9 mouse cellular contexts compared by ENCODE assay signal in the genomic region with DNA sequence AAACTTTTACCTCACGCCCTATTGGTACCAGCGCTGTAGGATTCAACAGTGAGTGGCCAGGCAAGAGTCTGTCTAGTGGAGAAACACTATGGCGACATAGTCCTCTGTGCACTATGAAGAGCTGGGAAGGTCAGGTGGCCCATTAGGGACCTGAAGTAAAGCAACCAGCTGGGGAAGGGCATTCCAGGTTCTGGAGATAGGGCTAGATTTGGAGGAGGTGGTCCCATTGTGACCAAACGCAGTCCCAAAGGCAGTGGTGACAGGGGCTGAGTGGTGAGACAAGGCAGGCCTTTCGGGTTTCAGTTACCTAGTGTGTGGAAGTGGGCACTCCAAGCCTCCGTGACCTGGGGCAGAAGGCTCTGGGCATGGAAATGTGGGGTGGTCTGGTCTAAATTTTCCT. TPM values are rescaled to one million over a fixed set of nuclear protein-coding genes. Genes with fewer than 3 reads are reported as not detected.
DNase-seq lines count a peak whose midpoint lies in the region; ATAC-seq and TF ChIP-seq lines count a peak whose summit lies in the region.
"Had no signal": no experiment of that assay in that cellular context is flagged by ENCODE, and none has a peak within 500 bp of the region (broad histone marks: within the 10 kb centered on the region; RNA-seq: fewer than 3 reads in every experiment).

No protein-coding gene starts in this region.

- H3ac ChIP-seq in myocyte (ENCODE audit: control insufficient read depth, insufficient read length): no peak overlapping the region

- ATAC-seq in forebrain, embryonic 13.5 days: no peak
- ATAC-seq in forebrain, embryonic 14.5 days: no peak
- ATAC-seq in intestine, postnatal 0 days: no peak
- no peak for ATAC-seq in erythroblast, adult 5-6 weeks (replicated peaks; ENCODE audit: low FRiP score, poor library complexity, severe bottlenecking)

- peaks cover 25% of the 10 kb centered on the region for H3K27me3 ChIP-seq in forebrain, embryonic 13.5 days
- no peaks in the 10 kb centered on the region for H3K27me3 ChIP-seq in forebrain, embryonic 14.5 days (replicated peaks; ENCODE audit: control insufficient read depth, insufficient read depth, low read length)
- no peaks in the 10 kb centered on the region for H3K27me3 ChIP-seq in liver, adult 2 months (ENCODE audit: control insufficient read depth, insufficient read depth, low read length)
- no peaks in the 10 kb centered on the region for H3K27me3 ChIP-seq in intestine, postnatal 0 days (replicated peaks; ENCODE audit: control insufficient read depth, insufficient read depth, low read length)
- H3K27me3 ChIP-seq in myocyte (ENCODE audit: control insufficient read depth, insufficient read depth, insufficient read length): no peaks in the 10 kb centered on the region

- TF ChIP-seq CTCF in liver, adult 2 months (IDR thresholded peaks at IDR 0.05; ENCODE audit: low read depth, low read length): no peak
- TF ChIP-seq CTCF in intestine, postnatal 0 days (IDR thresholded peaks at IDR 0.05; ENCODE audit: low read depth): no peak

- DNase-seq in forebrain, embryonic 14.5 days (ENCODE audit: low spot score): no peak
- peak; percentile 72 for DNase-seq in liver, adult 2 months (ENCODE audit: extremely low read depth, low read depth, low spot score)
- DNase-seq in liver: no peak
- no peak for DNase-seq in ovary, adult 18-20 months (ENCODE audit: low spot score)
- DNase-seq: lung, postnatal 36 days had no signal

- no peak overlapping the region for H3K27ac ChIP-seq in forebrain, embryonic 13.5 days
- H3K27ac ChIP-seq in forebrain, embryonic 14.5 days (ENCODE audit: low read depth, low read length): no peak overlapping the region
- peak overlapping the region; percentile 72; the same call in 1 of the 2 replicates for H3K27ac ChIP-seq in liver, adult 2 months (replicated peaks; ENCODE audit: insufficient read depth, low read depth, low read length)
- no peak overlapping the region for H3K27ac ChIP-seq in intestine, postnatal 0 days (ENCODE audit: low read depth, low read length)

- H3K36me3 ChIP-seq in forebrain, embryonic 13.5 days (ENCODE audit: poor library complexity, severe bottlenecking): no peaks in the 10 kb centered on the region
- H3K36me3 ChIP-seq in forebrain, embryonic 14.5 days (ENCODE audit: control insufficient read depth, insufficient read depth, low read length): no peaks in the 10 kb centered on the region
- no peaks in the 10 kb centered on the region for H3K36me3 ChIP-seq in liver, adult 2 months (ENCODE audit: control insufficient read depth, insufficient read depth, low read length)
- H3K36me3 ChIP-seq in intestine, postnatal 0 days (ENCODE audit: control insufficient read depth, insufficient read depth): no peaks in the 10 kb centered on the region
- H3K36me3 ChIP-seq in myocyte (ENCODE audit: control insufficient read depth, insufficient read depth): no peaks in the 10 kb centered on the region

- peaks cover 20% of the 10 kb centered on the region for H3K4me1 ChIP-seq in forebrain, embryonic 13.5 days
- peaks cover 9% of the 10 kb centered on the region; the same call in 1 of the 2 replicates for H3K4me1 ChIP-seq in forebrain, embryonic 14.5 days (ENCODE audit: control insufficient read depth, insufficient read depth, low read length)
- H3K4me1 ChIP-seq in liver, adult 2 months (ENCODE audit: control insufficient read depth, insufficient read depth, low read length): peaks cover 14% of the 10 kb centered on the region
- peaks cover 7% of the 10 kb centered on the region; the same call in 1 of the 2 replicates for H3K4me1 ChIP-seq in intestine, postnatal 0 days (replicated peaks; ENCODE audit: control insufficient read depth, insufficient read depth, low read length)

- no peak overlapping the region for H3K4me3 ChIP-seq in forebrain, embryonic 13.5 days
- H3K4me3 ChIP-seq in forebrain, embryonic 14.5 days (ENCODE audit: low read depth, low read length): no peak overlapping the region
- no peak overlapping the region for H3K4me3 ChIP-seq in liver, adult 2 months (ENCODE audit: insufficient read depth, low read depth, low read length)
- no peak overlapping the region for H3K4me3 ChIP-seq in intestine, postnatal 0 days (ENCODE audit: low read depth, low read length)
- H3K4me3 ChIP-seq in myocyte: peak overlapping the region; percentile 49

- TF ChIP-seq POLR2A in liver, adult 2 months (IDR thresholded peaks at IDR 0.05; ENCODE audit: extremely low read depth, insufficient read depth, low read length): no peak
- no peak for TF ChIP-seq POLR2A in myocyte (IDR thresholded peaks at IDR 0.05; ENCODE audit: insufficient read length, low read depth)

- H3K9ac ChIP-seq in forebrain, embryonic 13.5 days: 0 out of 2 replicates have a peak overlapping the region, but pooled peaks have one; percentile 66
- H3K9ac ChIP-seq in forebrain, embryonic 14.5 days (ENCODE audit: low read length): no peak overlapping the region
- H3K9ac ChIP-seq in liver, adult 2 months (ENCODE audit: low read depth, low read length): no peak overlapping the region
- no peak overlapping the region for H3K9ac ChIP-seq in intestine, postnatal 0 days (ENCODE audit: low read depth, low read length)

- 52% methylated on average over 6 of the region's 6 CpGs for WGBS in forebrain, embryonic 13.5 days
- 54% methylated on average over 6 of the region's 6 CpGs for WGBS in forebrain, embryonic 14.5 days
- WGBS in liver, adult 2 months: 67% methylated on average over 6 of the region's 6 CpGs
- WGBS in intestine, postnatal 0 days: 71% methylated on average over 6 of the region's 6 CpGs

- H3K4me2 ChIP-seq in forebrain, embryonic 13.5 days: peak overlapping the region; percentile 100; the same call in 1 of the 2 replicates
- H3K4me2 ChIP-seq in forebrain, embryonic 14.5 days (ENCODE audit: low read length): no peak overlapping the region; the same call in 1 of the 2 replicates
- peak overlapping the region; percentile 98 for H3K4me2 ChIP-seq in intestine, postnatal 0 days (replicated peaks; ENCODE audit: low read depth)
- peak overlapping the region; percentile 91 for H3K4me2 ChIP-seq in myocyte (ENCODE audit: low read depth)

- no peaks in the 10 kb centered on the region; the same call in 1 of the 2 replicates for H3K79me2 ChIP-seq in liver, adult 2 months (ENCODE audit: control insufficient read depth, insufficient read depth, low read length)
- no peaks in the 10 kb centered on the region for H3K79me2 ChIP-seq in myocyte (ENCODE audit: control insufficient read depth, insufficient read depth)

- no peaks in the 10 kb centered on the region for H3K9me3 ChIP-seq in forebrain, embryonic 13.5 days (replicated peaks)
- no peaks in the 10 kb centered on the region for H3K9me3 ChIP-seq in forebrain, embryonic 14.5 days (replicated peaks; ENCODE audit: control insufficient read depth, low read length)
- no peaks in the 10 kb centered on the region for H3K9me3 ChIP-seq in intestine, postnatal 0 days (ENCODE audit: control insufficient read depth)

TF ChIP-seq in myocyte, 11 proteins besides CTCF, POLR2A, EP300 and RAD21 (continues in another document):
- no peak for TF ChIP-seq CEBPB (IDR thresholded peaks at IDR 0.05; ENCODE audit: insufficient read depth, poor library complexity, severe bottlenecking)
- TF ChIP-seq SRF (IDR thresholded peaks at IDR 0.05; ENCODE audit: control insufficient read depth, insufficient read length, low read depth): no peak
- no peak for TF ChIP-seq MYOG (IDR thresholded peaks at IDR 0.05; ENCODE audit: control insufficient read depth in 1 of 3, insufficient read depth in 1 of 3, insufficient read length in 2 of 3, low read depth in 2 of 3)

RNA-seq across cellular contexts. Expression of a gene that starts 1.9 kb away (rescaled TPM):
- polyA plus RNA-seq in forebrain, embryonic 13.5 days (2015; fragmentation: Nextera tagmentation; extraction: Ambion mirVana): 3.3 and 4.4 TPM in 2 replicates
- 4.0 and 4.8 TPM in 2 replicates for polyA plus RNA-seq in forebrain, embryonic 14.5 days (2014; fragmentation: Nextera tagmentation; extraction: Ambion mirVana)
- 12.2 and 15.0 TPM in 2 replicates for total RNA-seq in liver, adult 2 months (2014; rRNA removed)
- 115 and 120 TPM in 2 replicates for polyA plus RNA-seq in liver, adult 2 months (2012; rRNA removed)
- polyA plus RNA-seq in intestine, postnatal 0 days (2015; fragmentation: Nextera tagmentation; extraction: Ambion mirVana): 14.4 and 15.1 TPM in 2 replicates
- polyA plus RNA-seq in myocyte (2012; fragmentation: generic; extraction: Trizol): 82.4 TPM
- total RNA-seq in erythroblast, adult 5-6 weeks (2015; ENCODE audit: low replicate concordance): 0.77 and 4.2 TPM in 2 replicates
- 0.94 TPM in 1 of 2 replicates, not detected in the other for total RNA-seq in erythroblast, adult 5-6 weeks (2017; ENCODE audit: low replicate concordance)

RNA-seq across cellular contexts. Expression of a gene that starts 18.8 kb away (rescaled TPM):
- 289 and 311 TPM in 2 replicates for polyA plus RNA-seq in forebrain, embryonic 13.5 days (2015; fragmentation: Nextera tagmentation; extraction: Ambion mirVana)
- polyA plus RNA-seq in forebrain, embryonic 14.5 days (2014; fragmentation: Nextera tagmentation; extraction: Ambion mirVana): 278 and 287 TPM in 2 replicates
- 44.9 and 49.4 TPM in 2 replicates for total RNA-seq in liver, adult 2 months (2014; rRNA removed)
- polyA plus RNA-seq in liver, adult 2 months (2012; rRNA removed): 32.3 and 37.2 TPM in 2 replicates
- polyA plus RNA-seq in intestine, postnatal 0 days (2015; fragmentation: Nextera tagmentation; extraction: Ambion mirVana): 46.2 and 47.8 TPM in 2 replicates
- 223 TPM for polyA plus RNA-seq in myocyte (2012; fragmentation: generic; extraction: Trizol)
- 39.1 and 40.2 TPM in 2 replicates for total RNA-seq in erythroblast, adult 5-6 weeks (2015; ENCODE audit: low replicate concordance)
- 33.4 and 44.3 TPM in 2 replicates for total RNA-seq in erythroblast, adult 5-6 weeks (2017; ENCODE audit: low replicate concordance)

RNA-seq across cellular contexts. Expression of a gene that starts 39.3 kb away (rescaled TPM):
- polyA plus RNA-seq in forebrain, embryonic 13.5 days (2015; fragmentation: Nextera tagmentation; extraction: Ambion mirVana): 3.0 and 3.9 TPM in 2 replicates
- 3.5 TPM in 2 replicates for polyA plus RNA-seq in forebrain, embryonic 14.5 days (2014; fragmentation: Nextera tagmentation; extraction: Ambion mirVana)
- 3.1 and 3.4 TPM in 2 replicates for total RNA-seq in liver, adult 2 months (2014; rRNA removed)
- polyA plus RNA-seq in liver, adult 2 months (2012; rRNA removed): 3.2 and 6.3 TPM in 2 replicates
- polyA plus RNA-seq in intestine, postnatal 0 days (2015; fragmentation: Nextera tagmentation; extraction: Ambion mirVana): 8.9 and 9.3 TPM in 2 replicates
- 0.34 TPM for polyA plus RNA-seq in myocyte (2012; fragmentation: generic; extraction: Trizol)
- total RNA-seq in erythroblast, adult 5-6 weeks (2015; ENCODE audit: low replicate concordance): 20.8 and 28.6 TPM in 2 replicates
- total RNA-seq in erythroblast, adult 5-6 weeks (2017; ENCODE audit: low replicate concordance): 49.0 and 56.3 TPM in 2 replicates

RNA-seq across cellular contexts. Expression of a gene that starts 47.0 kb away (rescaled TPM):
- polyA plus RNA-seq in forebrain, embryonic 13.5 days (2015; fragmentation: Nextera tagmentation; extraction: Ambion mirVana): 10.4 and 11.3 TPM in 2 replicates
- polyA plus RNA-seq in forebrain, embryonic 14.5 days (2014; fragmentation: Nextera tagmentation; extraction: Ambion mirVana): 9.5 and 12.2 TPM in 2 replicates
- 0.09 and 0.40 TPM in 2 replicates for total RNA-seq in liver, adult 2 months (2014; rRNA removed)
- 0.27 and 0.31 TPM in 2 replicates for polyA plus RNA-seq in liver, adult 2 months (2012; rRNA removed)
- polyA plus RNA-seq in intestine, postnatal 0 days (2015; fragmentation: Nextera tagmentation; extraction: Ambion mirVana): 0.75 and 0.82 TPM in 2 replicates
- polyA plus RNA-seq in myocyte (2012; fragmentation: generic; extraction: Trizol): 1.2 TPM
- total RNA-seq in erythroblast, adult 5-6 weeks (2015; ENCODE audit: low replicate concordance): not detected in 2 replicates
- not detected in 2 replicates for total RNA-seq in erythroblast, adult 5-6 weeks (2017; ENCODE audit: low replicate concordance)
